Comparison of ENCODE assay signal across 8 mouse cellular contexts in genomic region chr12:8922369-8923124, GRCm38 (mm10). TPM values are rescaled to one million over a fixed set of nuclear protein-coding genes. Genes with fewer than 3 reads are reported as not detected.
DNase-seq lines count a peak whose midpoint lies in the region; ATAC-seq lines count a peak whose summit lies in the region.

No protein-coding gene starts in this region.

- H3K27me3 ChIP-seq in neural tube, embryonic 11.5 days (ENCODE audit: control insufficient read depth, insufficient read depth, low read length), result no peaks in the 10 kb centered on the region
- no peaks in the 10 kb centered on the region for H3K27me3 ChIP-seq in embryonic facial prominence, embryonic 12.5 days
- no peaks in the 10 kb centered on the region for H3K27me3 ChIP-seq in midbrain, embryonic 13.5 days

- DNase-seq in neural tube, embryonic 11.5 days (ENCODE audit: low spot score), result no peak
- no peak for DNase-seq in neural tube, embryonic 10.5 days (ENCODE audit: extremely low spot score, low spot score)
- peak; percentile 14 for DNase-seq in layer of hippocampus, adult 11-12 months (ENCODE audit: low spot score)
- no peak for DNase-seq in right cerebral cortex, postnatal 36 days (ENCODE audit: low spot score in 2 of 2)
- DNase-seq in right cerebral cortex, adult 2 months (ENCODE audit: low spot score in 2 of 2), result no peak
- no peak for DNase-seq in frontal cortex, postnatal 25 days (ENCODE audit: low spot score in 2 of 2)

- peak overlapping the region; percentile 91 for H3K9ac ChIP-seq in neural tube, embryonic 11.5 days (ENCODE audit: low read length)
- peak overlapping the region; percentile 89 for H3K9ac ChIP-seq in embryonic facial prominence, embryonic 12.5 days
- peak overlapping the region; percentile 84 for H3K9ac ChIP-seq in midbrain, embryonic 13.5 days (replicated peaks)

- peak overlapping the region; percentile 76 for H3K4me2 ChIP-seq in neural tube, embryonic 11.5 days (ENCODE audit: low read depth)
- peak overlapping the region; percentile 70 for H3K4me2 ChIP-seq in embryonic facial prominence, embryonic 12.5 days (replicated peaks)
- peak overlapping the region; percentile 82 for H3K4me2 ChIP-seq in midbrain, embryonic 13.5 days (replicated peaks)

- H3K36me3 ChIP-seq in neural tube, embryonic 11.5 days (ENCODE audit: control insufficient read depth, insufficient read depth, low read length), result peaks cover 3% of the 10 kb centered on the region; the same call in 1 of the 2 replicates
- H3K36me3 ChIP-seq in embryonic facial prominence, embryonic 12.5 days, result peaks cover 9% of the 10 kb centered on the region
- H3K36me3 ChIP-seq in midbrain, embryonic 13.5 days, result peaks cover 6% of the 10 kb centered on the region; the same call in 1 of the 2 replicates

- H3K27ac ChIP-seq in neural tube, embryonic 11.5 days (ENCODE audit: low read depth, low read length), result peak overlapping the region; percentile 83
- peak overlapping the region; percentile 96 for H3K27ac ChIP-seq in embryonic facial prominence, embryonic 12.5 days
- peak overlapping the region; percentile 96 for H3K27ac ChIP-seq in midbrain, embryonic 13.5 days

- WGBS in neural tube, embryonic 11.5 days, result 5% methylated on average over 30 of the region's 30 CpGs
- 3% methylated on average over 30 of the region's 30 CpGs for WGBS in embryonic facial prominence, embryonic 12.5 days
- WGBS in midbrain, embryonic 13.5 days, result 6% methylated on average over 30 of the region's 30 CpGs

- no peaks in the 10 kb centered on the region for H3K9me3 ChIP-seq in neural tube, embryonic 11.5 days (ENCODE audit: control insufficient read depth, low read length)
- H3K9me3 ChIP-seq in embryonic facial prominence, embryonic 12.5 days, result no peaks in the 10 kb centered on the region
- no peaks in the 10 kb centered on the region for H3K9me3 ChIP-seq in midbrain, embryonic 13.5 days

- peak overlapping the region; percentile 81 for H3K4me3 ChIP-seq in neural tube, embryonic 11.5 days (ENCODE audit: low read depth, low read length)
- H3K4me3 ChIP-seq in embryonic facial prominence, embryonic 12.5 days, result peak overlapping the region; percentile 67
- peak overlapping the region; percentile 78 for H3K4me3 ChIP-seq in midbrain, embryonic 13.5 days (replicated peaks)

- no peak for ATAC-seq in neural tube, embryonic 11.5 days (ENCODE audit: insufficient read depth, low FRiP score, low TSS enrichment)
- no peak for ATAC-seq in embryonic facial prominence, embryonic 12.5 days (ENCODE audit: insufficient number of reproducible peaks, insufficient read depth, low FRiP score, low TSS enrichment)
- no peak for ATAC-seq in midbrain, embryonic 13.5 days

- H3K4me1 ChIP-seq in neural tube, embryonic 11.5 days (ENCODE audit: control insufficient read depth, insufficient read depth, low read length), result peaks cover 13% of the 10 kb centered on the region
- H3K4me1 ChIP-seq in embryonic facial prominence, embryonic 12.5 days, result peaks cover 25% of the 10 kb centered on the region
- H3K4me1 ChIP-seq in midbrain, embryonic 13.5 days (replicated peaks), result peaks cover 29% of the 10 kb centered on the region

RNA-seq across cellular contexts. Expression of gene Laptm4a, which starts 1.1 kb away (rescaled TPM):
- polyA plus RNA-seq in neural tube, embryonic 11.5 days (2014; fragmentation: Nextera tagmentation; extraction: Ambion mirVana), result 166 and 171 TPM in 2 replicates
- 271 and 307 TPM in 2 replicates for polyA plus RNA-seq in embryonic facial prominence, embryonic 12.5 days (2016; fragmentation: Nextera tagmentation; extraction: Ambion mirVana)
- polyA plus RNA-seq in midbrain, embryonic 13.5 days (2015; fragmentation: Nextera tagmentation; extraction: Ambion mirVana), result 207 and 221 TPM in 2 replicates

RNA-seq across cellular contexts. Expression of gene Matn3, which starts 25.2 kb away (rescaled TPM):
- polyA plus RNA-seq in neural tube, embryonic 11.5 days (2014; fragmentation: Nextera tagmentation; extraction: Ambion mirVana), result 1.7 and 2.7 TPM in 2 replicates
- 2.0 and 2.1 TPM in 2 replicates for polyA plus RNA-seq in embryonic facial prominence, embryonic 12.5 days (2016; fragmentation: Nextera tagmentation; extraction: Ambion mirVana)
- polyA plus RNA-seq in midbrain, embryonic 13.5 days (2015; fragmentation: Nextera tagmentation; extraction: Ambion mirVana), result 0.16 and 0.17 TPM in 2 replicates

RNA-seq across cellular contexts. Expression of gene Wdr35, which starts 51.1 kb away (rescaled TPM):
- polyA plus RNA-seq in neural tube, embryonic 11.5 days (2014; fragmentation: Nextera tagmentation; extraction: Ambion mirVana), result 21.0 and 21.6 TPM in 2 replicates
- polyA plus RNA-seq in embryonic facial prominence, embryonic 12.5 days (2016; fragmentation: Nextera tagmentation; extraction: Ambion mirVana), result 26.7 and 27.1 TPM in 2 replicates
- polyA plus RNA-seq in midbrain, embryonic 13.5 days (2015; fragmentation: Nextera tagmentation; extraction: Ambion mirVana), result 23.9 and 24.4 TPM in 2 replicates
